14 mouse cellular contexts compared by ENCODE assay signal in genomic region chr10:100853213-100853612, GRCm38 (mm10).
"Had no signal": no experiment of that assay in that cellular context is flagged by ENCODE, and none has a peak within 500 bp of the region (broad histone marks: within the 10 kb centered on the region; RNA-seq: fewer than 3 reads in every experiment).

No protein-coding gene starts in this region.

- H3K9ac ChIP-seq: limb, embryonic 12.5 days; liver, embryonic 15.5 days; neural tube, embryonic 12.5 days had no signal

- H3K27me3 ChIP-seq: limb, embryonic 12.5 days; liver, embryonic 15.5 days; neural tube, embryonic 12.5 days had no signal

- ATAC-seq: lung, postnatal 0 days had no signal

- H3K4me3 ChIP-seq: left cerebral cortex, adult 2 months; limb, embryonic 12.5 days; liver, embryonic 15.5 days; neural tube, embryonic 12.5 days had no signal

- H3K36me3 ChIP-seq: limb, embryonic 12.5 days; liver, embryonic 15.5 days; neural tube, embryonic 12.5 days had no signal

- DNase-seq: kidney, adult 11 months; kidney, adult 9 months; kidney, postnatal 10 days; lung, adult 2 months; lung, postnatal 36 days; retina, postnatal 1 day; thymus, postnatal 4 days had no signal

- H3K4me2 ChIP-seq: limb, embryonic 12.5 days; liver, embryonic 11.5 days; liver, embryonic 15.5 days; midbrain, embryonic 11.5 days; neural tube, embryonic 12.5 days had no signal

- H3K27ac ChIP-seq: left cerebral cortex, adult 2 months; limb, embryonic 12.5 days; liver, embryonic 15.5 days; neural tube, embryonic 12.5 days had no signal

- H3K9me3 ChIP-seq: limb, embryonic 12.5 days; liver, embryonic 15.5 days; neural tube, embryonic 12.5 days had no signal

- H3K4me1 ChIP-seq: limb, embryonic 12.5 days; liver, embryonic 15.5 days; neural tube, embryonic 12.5 days had no signal
